Mouse (Mus musculus) thymus, adult 2 months (tissue): Measurements from ENCODE around the gene Rnf34. TPM values are rescaled to one million over a fixed set of nuclear protein-coding genes. Genes with fewer than 3 reads are reported as not detected.

Source experiments
- DNase-seq: peaks from one replicate; pipeline ENCODE4 v3.0.0; 2021
- H3K27ac ChIP-seq: fragments of 200-500 bp; 2 replicates; pipeline ENCODE4 v1.5.1; 2012; ENCODE audit warnings: low read length, control low read depth; ENCODE audit not compliant: control insufficient read depth, insufficient read depth
- H3K27me3 ChIP-seq: fragments of 200-500 bp; 2 replicates; pipeline ENCODE4 v1.6.1; 2012; ENCODE audit warnings: mild to moderate bottlenecking, low read length, moderate library complexity, mixed read lengths; ENCODE audit not compliant: control insufficient read depth, insufficient read depth
- H3K36me3 ChIP-seq: fragments of 200-500 bp; 2 replicates; pipeline ENCODE4 v1.6.1; 2012; ENCODE audit warnings: mild to moderate bottlenecking, low read length, moderate library complexity; ENCODE audit not compliant: control insufficient read depth, insufficient read depth
- H3K4me1 ChIP-seq: fragments of 200-500 bp; replicated peaks from 2 replicates; pipeline ENCODE4 v1.6.1; 2012; ENCODE audit warnings: low read length; ENCODE audit not compliant: control insufficient read depth, insufficient read depth
- H3K4me3 ChIP-seq: fragments of 200-500 bp; 2 replicates; pipeline ENCODE4 v1.5.1; 2012; ENCODE audit warnings: mild to moderate bottlenecking, low read length, control low read depth, moderate library complexity; ENCODE audit not compliant: control insufficient read depth, insufficient read depth
- CTCF ChIP-seq: fragments of 200-500 bp; IDR thresholded peaks from 2 replicates; pipeline ENCODE4 v1.5.1; 2012; ENCODE audit warnings: mild to moderate bottlenecking, control low read depth, low read length, moderate library complexity, borderline replicate concordance; ENCODE audit not compliant: control insufficient read depth, poor library complexity, insufficient read depth; ENCODE audit errors: extremely low read depth
- POLR2A ChIP-seq: fragments of 200-500 bp; IDR thresholded peaks from 2 replicates; pipeline ENCODE4 v1.6.1; 2012; ENCODE audit warnings: mild to moderate bottlenecking, low read length, control low read depth, moderate library complexity; ENCODE audit not compliant: control insufficient read depth, poor library complexity, insufficient read depth; ENCODE audit errors: extremely low read depth
- WGBS: fragments of 180-500 bp; shearing (Covaris S2); methylation state at CpG from one replicate; pipeline ENCODE4 v1.1.7; 2018; 5-methylcytosine and 5-hydroxymethylcytosine counted together
- polyA plus RNA-seq: library from polyadenylated mRNA; depleted of rRNA; stranded (reverse); fragments of >200 nt; gene quantifications from 2 replicates; pipeline ENCODE4 v1.2.3, GENCODE M21; 2012

Rnf34 gene
- polyA plus RNA-seq, 1 experiment, result 21.7 TPM

DNA sequence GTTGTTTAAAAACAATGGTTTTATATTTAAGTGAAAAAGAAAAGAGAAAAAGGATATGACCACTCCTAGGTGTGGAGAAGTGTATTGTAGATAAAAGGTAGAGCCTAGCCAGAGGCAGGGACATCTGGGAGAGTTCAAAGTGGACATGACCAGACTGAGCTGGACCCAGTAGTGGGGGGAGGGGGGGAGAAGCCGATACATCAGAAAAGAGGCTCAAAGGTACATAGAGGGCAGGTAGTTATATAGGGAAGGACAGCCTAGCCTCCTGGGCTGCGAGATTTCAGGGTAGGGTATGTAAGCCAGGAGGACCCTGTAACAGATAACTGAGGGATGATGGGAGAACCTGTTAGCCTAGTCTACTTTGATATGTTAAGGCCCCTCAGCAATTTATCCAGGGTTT lies 2.8 kb downstream of the Rnf34 start:
- H3K36me3 ChIP-seq, result no peaks in the 10 kb centered on the region
- DNase-seq, result no peak
- no peak overlapping the region for H3K4me3 ChIP-seq
- 97% methylated on average over 2 of the region's 2 CpGs for whole genome bisulfite sequencing
- H3K27ac ChIP-seq, result no peak overlapping the region
- H3K27me3 ChIP-seq, result no peaks in the 10 kb centered on the region
- peaks cover 14% of the 10 kb centered on the region for H3K4me1 ChIP-seq
- TF ChIP-seq CTCF, result no peak
- no peak for TF ChIP-seq POLR2A

DNA sequence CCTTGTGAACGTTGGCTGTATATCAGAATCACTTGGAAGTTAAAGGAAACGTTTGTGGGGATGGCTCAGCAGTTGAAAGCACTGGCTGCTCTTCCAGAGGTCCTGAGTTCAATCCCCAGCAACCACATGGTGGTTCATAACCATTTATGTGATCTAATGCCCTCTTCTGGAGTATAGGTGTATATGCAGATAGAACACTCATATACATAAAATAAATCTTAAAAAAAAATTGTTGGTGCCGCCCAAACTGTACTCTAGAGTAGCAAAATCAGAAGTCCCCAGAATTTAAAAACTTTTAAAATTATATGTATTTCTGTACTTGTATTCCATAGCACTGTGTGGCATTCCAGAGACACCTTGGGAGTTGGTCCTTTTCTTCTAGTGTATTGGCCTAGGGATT lies 6.0 kb downstream of the Rnf34 start:
- Histone ChIP-seq H3K27ac (no peak overlapping the region), H3K4me3 (no peak overlapping the region), H3K36me3 (no peaks in the 10 kb centered on the region), H3K4me1 (peaks cover 5% of the 10 kb centered on the region), H3K27me3 (no peaks in the 10 kb centered on the region)
- TF ChIP-seq CTCF, result no peak
- no peak for TF ChIP-seq POLR2A
- no peak for DNase-seq
- 64% methylated on average over 3 of the region's 3 CpGs for WGBS

GRCm38 (mm10) chr5:122863053-122863452 lies 13.2 kb downstream of the Rnf34 start:
- Histone ChIP-seq H3K4me1 (no peaks in the 10 kb centered on the region), H3K36me3 (peaks cover 50% of the 10 kb centered on the region), H3K27me3 (no peaks in the 10 kb centered on the region), H3K4me3 (no peak overlapping the region), H3K27ac (no peak overlapping the region)
- no peak for DNase-seq
- TF ChIP-seq CTCF (no peak), POLR2A (no peak)
- 96% methylated on average over 2 of the region's 2 CpGs for WGBS

GRCm38 (mm10) chr5:122872626-122873025 lies 22.8 kb downstream of the Rnf34 start:
- DNase-seq, result no peak
- Histone ChIP-seq H3K4me1 (no peaks in the 10 kb centered on the region), H3K4me3 (no peak overlapping the region), H3K36me3 (peaks cover 55% of the 10 kb centered on the region), H3K27me3 (no peaks in the 10 kb centered on the region), H3K27ac (no peak overlapping the region)
- TF ChIP-seq CTCF (no peak), POLR2A (no peak)
- 96% methylated on average over 3 of the region's 3 CpGs for WGBS

DNA sequence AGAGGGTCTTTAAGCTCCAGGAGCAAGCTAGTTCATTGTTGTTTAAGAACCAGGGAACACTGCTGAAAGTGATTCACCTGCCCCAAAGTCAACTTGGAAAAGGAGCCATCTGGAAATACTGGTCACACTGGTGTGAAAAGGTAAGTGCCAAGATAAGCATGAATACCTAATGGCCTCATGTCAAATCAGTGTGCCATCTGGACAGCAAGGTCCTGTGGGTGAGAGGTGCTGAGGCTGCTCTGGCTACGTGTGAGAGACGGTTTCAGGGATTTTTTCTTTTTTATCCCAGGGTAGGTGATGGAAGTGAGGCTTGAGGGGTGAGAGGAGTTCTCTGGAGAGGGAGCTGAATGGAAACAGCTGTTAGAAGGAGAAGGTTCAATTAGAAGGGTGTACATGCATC lies 23.7 kb downstream of the Rnf34 start:
- 96% methylated on average over 2 of the region's 2 CpGs for WGBS
- no peaks in the 10 kb centered on the region for H3K4me1 ChIP-seq
- no peak overlapping the region for H3K27ac ChIP-seq
- DNase-seq, result no peak
- TF ChIP-seq CTCF (no peak), POLR2A (no peak)
- peaks cover 57% of the 10 kb centered on the region for H3K36me3 ChIP-seq
- no peak overlapping the region for H3K4me3 ChIP-seq
- no peaks in the 10 kb centered on the region for H3K27me3 ChIP-seq

DNA sequence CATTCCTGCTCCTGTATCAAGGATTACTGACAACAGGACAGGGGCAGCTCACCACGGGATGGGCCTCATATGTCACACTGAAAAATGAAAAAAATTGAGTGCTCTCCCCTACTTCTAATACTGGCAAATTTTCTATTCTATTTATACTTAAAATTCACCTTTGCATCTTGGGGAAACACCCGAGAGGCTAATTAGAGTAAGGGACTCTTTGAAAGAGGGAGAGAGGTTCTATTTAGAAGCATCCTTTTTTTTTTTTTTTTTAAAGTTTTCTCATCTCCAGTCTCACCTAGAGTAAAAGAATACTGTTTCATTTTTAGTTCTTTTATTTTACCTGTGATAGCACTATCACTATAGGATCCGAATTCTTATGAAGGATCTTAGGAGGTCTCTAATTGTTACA lies 24.5 kb downstream of the Rnf34 start:
- no peak for TF ChIP-seq POLR2A
- no peak for TF ChIP-seq CTCF
- WGBS, result 94% methylated on average over 3 of the region's 3 CpGs
- H3K36me3 ChIP-seq, result peaks cover 54% of the 10 kb centered on the region

DNA sequence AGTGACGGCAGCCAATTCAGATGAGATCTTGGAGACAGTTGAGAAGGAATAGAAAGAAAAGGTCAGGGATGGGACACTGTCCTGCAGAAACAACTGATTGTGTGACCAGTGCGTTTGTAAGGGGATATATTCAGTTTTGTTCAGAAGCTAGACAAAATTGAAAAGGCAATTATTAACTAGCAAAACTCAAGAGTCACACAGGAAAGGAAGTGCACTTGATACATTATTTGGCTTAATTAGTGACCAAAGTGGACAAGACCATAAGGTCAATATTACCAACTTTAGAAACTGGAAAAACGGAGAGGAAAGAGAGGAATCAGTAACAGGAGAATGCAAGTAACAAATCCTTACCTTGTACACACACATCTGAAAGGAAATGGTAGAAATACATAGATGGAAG lies 26.8 kb downstream of the Rnf34 start:
- WGBS, result 96% methylated on average over 3 of the region's 3 CpGs
- Histone ChIP-seq H3K4me3 (no peak overlapping the region), H3K27me3 (no peaks in the 10 kb centered on the region), H3K36me3 (peaks cover 54% of the 10 kb centered on the region), H3K4me1 (no peaks in the 10 kb centered on the region), H3K27ac (no peak overlapping the region)
- DNase-seq, result no peak
- TF ChIP-seq POLR2A (no peak), CTCF (no peak)

More for the DNA sequence above, 24.5 kb downstream of the Rnf34 start:
- DNase-seq, result no peak
- Histone ChIP-seq H3K27me3 (no peaks in the 10 kb centered on the region), H3K4me1 (no peaks in the 10 kb centered on the region), H3K27ac (no peak overlapping the region), H3K4me3 (no peak overlapping the region)
